Mouse (Mus musculus) CD4-positive helper T cell, adult 2 months (primary cell): Measurements from ENCODE around the gene Lsamp.

Source experiments
- DNase-seq: peaks from one replicate; pipeline ENCODE4 v3.0.0-alpha.2; 2012; ENCODE audit warnings: low read depth, missing footprints, low spot score

The Lsamp gene

DNA sequence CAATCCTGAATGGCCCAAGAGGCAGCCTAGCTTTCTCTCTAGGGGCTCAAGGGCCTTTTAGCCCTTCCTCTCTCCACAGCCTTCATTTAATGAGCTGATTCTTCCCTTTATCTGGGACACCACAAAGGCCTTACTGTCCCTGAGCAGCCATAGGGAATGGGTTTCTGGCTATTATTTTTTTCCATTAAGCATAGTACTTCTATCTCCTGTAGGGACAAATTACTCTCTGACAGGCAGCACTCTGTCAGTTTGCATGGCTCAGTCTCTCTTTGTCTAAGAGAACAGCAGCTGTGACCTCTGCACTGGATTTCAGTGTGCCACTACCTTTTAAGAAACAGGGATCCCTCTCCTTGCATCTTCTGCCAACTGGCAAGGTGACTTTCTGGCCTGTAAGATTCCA lies 1251.7 kb downstream of the Lsamp start:
- no peak for DNase-seq

DNA sequence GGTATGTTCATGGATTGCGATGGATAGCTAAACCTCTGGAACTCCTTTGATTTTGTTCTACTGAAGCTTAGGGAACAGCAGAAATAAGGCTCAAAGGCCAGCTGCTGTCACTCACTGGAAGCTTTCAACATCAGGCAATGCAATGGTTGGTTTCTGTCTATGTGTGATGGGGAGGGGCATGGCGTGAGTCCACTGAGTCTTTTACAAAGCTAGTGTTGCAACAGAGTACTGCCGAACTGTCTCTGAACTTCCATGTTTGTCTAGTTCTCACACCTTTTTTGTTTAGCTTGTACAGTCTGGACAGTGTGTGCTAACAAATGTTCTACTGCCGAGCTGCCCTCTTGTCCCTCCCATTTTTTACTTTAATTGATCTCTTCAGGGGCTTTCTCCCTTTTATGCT lies 1258.7 kb downstream of the Lsamp start:
- no peak for DNase-seq

GRCm38 (mm10) chr16:41244711-41245110 lies 1260.5 kb downstream of the Lsamp start:
- DNase-seq, result no peak

GRCm38 (mm10) chr16:41258145-41259035 lies 1274.2 kb downstream of the Lsamp start:
- no peak for DNase-seq

GRCm38 (mm10) chr16:41275999-41276671 lies 1292.0 kb downstream of the Lsamp start:
- DNase-seq, result no peak

GRCm38 (mm10) chr16:41317992-41318391 lies 1333.8 kb downstream of the Lsamp start:
- DNase-seq, result no peak

GRCm38 (mm10) chr16:41343431-41343830 lies 1359.3 kb downstream of the Lsamp start:
- no peak for DNase-seq

GRCm38 (mm10) chr16:41365138-41365537 lies 1381.0 kb downstream of the Lsamp start:
- DNase-seq, result no peak

DNA sequence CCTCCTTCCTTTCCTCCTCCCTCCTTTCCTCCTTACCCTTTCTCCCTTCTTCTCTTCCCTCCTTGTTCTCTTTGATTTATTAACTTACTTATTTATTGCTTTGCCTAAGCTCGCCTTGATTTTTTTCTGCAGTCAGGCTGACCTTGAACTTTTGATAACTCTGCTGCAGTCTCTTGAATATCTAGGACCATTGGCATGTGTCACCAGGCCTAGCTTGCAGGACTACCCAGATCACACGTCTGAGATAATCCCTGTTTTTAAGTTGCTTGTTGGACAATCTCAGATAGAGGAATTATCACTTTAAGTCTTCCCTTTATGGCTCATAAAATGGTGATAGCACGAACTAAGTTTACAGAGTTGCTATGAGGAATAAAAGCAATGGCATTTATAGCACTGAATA lies 1399.5 kb downstream of the Lsamp start:
- DNase-seq, result no peak

DNA sequence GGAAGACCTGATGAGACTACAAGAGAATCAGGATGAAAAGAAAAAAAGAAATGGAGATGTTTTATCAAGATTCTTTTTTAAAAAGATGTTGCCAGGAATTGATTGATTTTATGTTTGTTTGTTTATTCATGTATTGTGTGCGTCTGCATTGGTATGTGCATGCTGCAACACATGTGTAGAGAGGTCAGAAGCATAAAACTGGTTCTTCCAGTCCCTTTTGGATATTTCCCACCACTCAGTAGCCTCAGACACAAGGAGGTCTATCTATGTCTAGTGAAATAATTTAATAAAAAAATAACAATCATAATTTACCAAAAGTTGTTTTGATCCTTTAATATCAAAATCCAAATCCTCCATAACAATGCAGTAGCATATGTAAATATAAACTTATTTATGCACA lies 1400.1 kb downstream of the Lsamp start:
- DNase-seq, result no peak

DNA sequence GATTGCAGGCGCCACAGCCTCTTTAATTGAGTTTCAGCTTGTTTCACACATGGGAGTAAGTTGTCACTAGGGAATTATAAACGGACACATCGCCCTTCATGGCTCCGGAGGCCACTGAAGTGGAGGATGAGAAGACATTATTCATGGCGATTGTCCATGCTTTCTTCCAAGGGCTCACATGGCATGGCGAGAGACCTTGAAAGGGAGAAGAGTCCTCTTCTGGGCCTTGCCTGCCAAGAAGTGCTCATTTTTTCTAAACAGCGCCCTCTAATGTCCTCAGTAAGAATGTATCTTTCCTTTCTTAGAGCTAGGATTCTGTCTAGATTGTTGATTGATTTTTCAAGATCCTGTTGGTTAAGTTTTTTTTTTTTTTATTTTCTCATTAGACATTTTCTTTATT lies 1424.7 kb downstream of the Lsamp start:
- no peak for DNase-seq

DNA sequence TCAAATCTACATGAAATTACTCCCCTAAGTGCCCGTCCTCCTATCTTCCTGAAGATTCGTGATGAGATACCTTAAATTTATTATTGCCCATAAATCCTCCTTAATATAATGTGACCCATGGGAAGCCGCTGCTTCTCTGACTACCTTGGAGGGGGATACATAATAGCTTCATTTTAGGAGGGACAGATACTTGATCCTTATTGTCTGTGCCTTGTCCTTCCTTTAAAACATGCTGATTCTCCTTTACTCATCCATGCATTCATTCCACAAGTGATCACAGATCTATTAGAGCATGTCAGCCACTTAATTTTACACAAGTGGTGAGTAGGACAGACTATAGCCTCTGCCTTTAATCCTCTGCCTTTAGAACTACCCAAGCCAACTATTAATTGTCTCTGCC lies 1426.5 kb downstream of the Lsamp start:
- DNase-seq, result no peak

- DNase-seq, result no peak
Observed at GRCm38 (mm10) chr16:41417363-41417762, 1433.2 kb downstream of the Lsamp start.

DNA sequence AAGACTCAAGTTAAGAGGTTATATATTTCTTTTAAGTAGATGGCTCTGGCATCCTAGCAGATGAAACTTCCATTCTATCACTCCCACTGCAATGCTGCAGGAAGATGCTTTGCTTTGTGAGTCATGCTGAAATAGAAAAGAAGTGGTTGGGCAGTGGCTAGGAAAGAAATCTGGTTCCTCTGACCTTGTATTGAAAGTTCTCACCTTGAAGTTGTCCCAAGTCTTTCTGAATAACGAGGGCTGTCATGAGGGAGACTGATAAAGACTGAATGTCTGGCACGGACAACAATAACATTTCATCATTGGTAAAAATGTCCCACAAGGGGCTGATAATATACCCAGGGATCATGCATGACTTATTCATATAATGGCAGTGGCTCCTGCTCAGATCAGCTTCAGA lies 1483.2 kb downstream of the Lsamp start:
- DNase-seq, result no peak

GRCm38 (mm10) chr16:41478694-41479093 lies 1494.5 kb downstream of the Lsamp start:
- DNase-seq, result no peak

DNA sequence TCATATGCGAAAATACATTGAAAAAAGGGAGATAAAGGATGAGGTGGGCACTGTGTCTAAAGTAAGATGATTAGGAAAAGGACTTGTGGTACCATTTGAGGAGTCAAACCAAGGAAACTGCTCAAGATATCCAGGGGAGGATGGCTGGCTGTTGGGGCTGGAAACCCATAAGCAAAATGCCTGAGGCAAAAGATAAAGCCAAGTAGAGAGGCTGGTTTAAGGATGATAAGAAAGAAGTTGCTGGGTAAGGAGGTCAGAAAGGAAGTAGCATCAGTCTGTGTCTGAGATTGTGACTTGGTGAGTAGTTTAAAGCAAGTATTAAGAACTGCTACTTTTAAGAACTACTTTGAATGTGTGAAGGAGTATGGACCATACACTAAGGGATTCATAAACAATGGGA lies 1497.7 kb downstream of the Lsamp start:
- no peak for DNase-seq

GRCm38 (mm10) chr16:41510915-41511552 lies 1526.9 kb downstream of the Lsamp start:
- no peak for DNase-seq

- no peak for DNase-seq
Observed at GRCm38 (mm10) chr16:41521566-41521965, 1537.4 kb downstream of the Lsamp start.

GRCm38 (mm10) chr16:41524266-41524665 lies 1540.1 kb downstream of the Lsamp start:
- no peak for DNase-seq

- DNase-seq, result no peak
Observed at GRCm38 (mm10) chr16:41532661-41533551, 1548.7 kb downstream of the Lsamp start.

DNA sequence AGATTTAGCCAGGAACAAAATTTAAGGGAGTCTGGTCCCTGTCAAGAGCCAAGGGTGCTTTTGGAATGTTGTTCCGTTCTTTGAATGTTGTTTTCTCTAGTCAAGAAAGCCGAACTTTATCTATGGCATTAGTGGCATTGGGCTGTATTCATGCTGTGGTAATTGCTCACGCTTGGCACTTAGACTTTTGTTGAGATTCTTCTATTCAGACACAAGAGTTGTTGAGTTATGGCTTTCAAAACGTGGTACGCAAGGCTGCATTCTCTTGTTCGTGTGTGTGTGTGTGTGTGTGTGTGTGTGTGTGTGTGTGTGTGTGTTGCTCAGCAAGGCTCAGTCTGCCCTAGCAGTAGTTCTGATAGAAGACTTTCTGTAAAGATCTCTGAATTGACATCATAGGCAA lies 1549.5 kb downstream of the Lsamp start:
- DNase-seq, result no peak

- DNase-seq, result no peak
Observed at GRCm38 (mm10) chr16:41535806-41536205, 1551.6 kb downstream of the Lsamp start.
